Mouse (Mus musculus): ENCODE measurements around the gene Ip6k3. TPM values are rescaled to one million over a fixed set of nuclear protein-coding genes. Genes with fewer than 3 reads are reported as not detected.

Gene Ip6k3
- polyA plus RNA-seq, 1 experiment from 2014 or later: 0.25 TPM

- DNase-seq (ENCODE audit: low spot score): no peak
- 66% methylated on average over 8 of the region's 8 CpGs for WGBS
- Histone ChIP-seq H3K27me3 (ENCODE audit: control insufficient read depth, insufficient read depth, low read length) (no peaks in the 10 kb centered on the region), H3K27ac (ENCODE audit: low read depth, low read length) (no peak overlapping the region), H3K9me3 (ENCODE audit: control insufficient read depth, low read length) (no peaks in the 10 kb centered on the region), H3K4me3 (ENCODE audit: low read depth, low read length) (no peak overlapping the region), H3K36me3 (ENCODE audit: control insufficient read depth, insufficient read depth, low read length) (peaks cover 4% of the 10 kb centered on the region), H3K4me1 (ENCODE audit: control insufficient read depth, insufficient read depth, low read length) (peaks cover 16% of the 10 kb centered on the region), H3K4me2 (ENCODE audit: low read depth) (no peak overlapping the region), H3K9ac (ENCODE audit: low read length) (no peak overlapping the region)
- ATAC-seq (ENCODE audit: insufficient read depth, low FRiP score, low TSS enrichment): no peak
These were observed 47.6 kb downstream of the Ip6k3 start for GRCm38 (mm10) chr17:27119954-27120353.

DNA sequence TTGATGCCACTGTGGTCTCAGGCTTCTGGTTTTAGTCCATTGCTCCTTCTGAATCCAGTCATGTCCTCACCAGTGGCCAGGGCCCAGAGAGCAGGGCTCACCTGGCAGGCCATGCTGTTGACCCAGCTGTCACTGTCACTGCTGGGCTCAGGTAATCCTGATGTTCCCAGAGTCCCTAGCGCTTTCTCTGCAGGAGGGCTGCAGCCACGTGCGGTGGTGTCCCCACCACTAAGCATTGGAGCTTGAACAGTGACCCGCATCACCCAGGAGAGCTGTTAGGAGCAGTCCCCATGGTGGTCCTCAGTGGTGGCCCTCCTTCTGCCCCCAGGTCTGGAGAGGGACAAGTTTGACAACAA is 48.1 kb downstream of the Ip6k3 start:
- H3K4me2 ChIP-seq (ENCODE audit: low read depth): no peak overlapping the region
- no peak for DNase-seq (ENCODE audit: low spot score)
- no peaks in the 10 kb centered on the region for H3K27me3 ChIP-seq (ENCODE audit: control insufficient read depth, insufficient read depth, low read length)
- no peak overlapping the region for H3K4me3 ChIP-seq (ENCODE audit: low read depth, low read length)
- no peak overlapping the region for H3K27ac ChIP-seq (ENCODE audit: low read depth, low read length)
- H3K9ac ChIP-seq (ENCODE audit: low read length): no peak overlapping the region
- WGBS: 74% methylated on average over 4 of the region's 4 CpGs
- ATAC-seq (ENCODE audit: insufficient read depth, low FRiP score, low TSS enrichment): no peak
- H3K4me1 ChIP-seq (ENCODE audit: control insufficient read depth, insufficient read depth, low read length): peaks cover 16% of the 10 kb centered on the region
- H3K36me3 ChIP-seq (ENCODE audit: control insufficient read depth, insufficient read depth, low read length): peaks cover 4% of the 10 kb centered on the region
- no peaks in the 10 kb centered on the region for H3K9me3 ChIP-seq (ENCODE audit: control insufficient read depth, low read length)

GRCm38 (mm10) chr17:27118676-27119539 is 48.7 kb downstream of the Ip6k3 start:
- H3K9ac ChIP-seq (ENCODE audit: low read length): no peak overlapping the region
- ATAC-seq (ENCODE audit: insufficient read depth, low FRiP score, low TSS enrichment) (no peak), DNase-seq (ENCODE audit: low spot score) (no peak)
- 91% methylated on average over 25 of the region's 25 CpGs for WGBS
- H3K9me3 ChIP-seq (ENCODE audit: control insufficient read depth, low read length): no peaks in the 10 kb centered on the region
- peaks cover 16% of the 10 kb centered on the region for H3K4me1 ChIP-seq (ENCODE audit: control insufficient read depth, insufficient read depth, low read length)
- no peaks in the 10 kb centered on the region for H3K27me3 ChIP-seq (ENCODE audit: control insufficient read depth, insufficient read depth, low read length)
- H3K4me3 ChIP-seq (ENCODE audit: low read depth, low read length): no peak overlapping the region
- no peak overlapping the region for H3K27ac ChIP-seq (ENCODE audit: low read depth, low read length)
- peaks cover 4% of the 10 kb centered on the region for H3K36me3 ChIP-seq (ENCODE audit: control insufficient read depth, insufficient read depth, low read length)
- H3K4me2 ChIP-seq (ENCODE audit: low read depth): no peak overlapping the region

- ATAC-seq (ENCODE audit: insufficient read depth, low FRiP score, low TSS enrichment): no peak
- Histone ChIP-seq H3K27me3 (ENCODE audit: control insufficient read depth, insufficient read depth, low read length) (no peaks in the 10 kb centered on the region), H3K4me1 (ENCODE audit: control insufficient read depth, insufficient read depth, low read length) (no peaks in the 10 kb centered on the region), H3K27ac (ENCODE audit: low read depth, low read length) (no peak overlapping the region), H3K9ac (ENCODE audit: low read length) (no peak overlapping the region), H3K4me2 (ENCODE audit: low read depth) (no peak overlapping the region), H3K36me3 (ENCODE audit: control insufficient read depth, insufficient read depth, low read length) (no peaks in the 10 kb centered on the region), H3K9me3 (ENCODE audit: control insufficient read depth, low read length) (no peaks in the 10 kb centered on the region), H3K4me3 (ENCODE audit: low read depth, low read length) (no peak overlapping the region)
- DNase-seq (ENCODE audit: low spot score): no peak
- 92% methylated on average over 7 of the region's 7 CpGs for WGBS
These were observed 57.5 kb downstream of the Ip6k3 start for GRCm38 (mm10) chr17:27110072-27110471.

DNA sequence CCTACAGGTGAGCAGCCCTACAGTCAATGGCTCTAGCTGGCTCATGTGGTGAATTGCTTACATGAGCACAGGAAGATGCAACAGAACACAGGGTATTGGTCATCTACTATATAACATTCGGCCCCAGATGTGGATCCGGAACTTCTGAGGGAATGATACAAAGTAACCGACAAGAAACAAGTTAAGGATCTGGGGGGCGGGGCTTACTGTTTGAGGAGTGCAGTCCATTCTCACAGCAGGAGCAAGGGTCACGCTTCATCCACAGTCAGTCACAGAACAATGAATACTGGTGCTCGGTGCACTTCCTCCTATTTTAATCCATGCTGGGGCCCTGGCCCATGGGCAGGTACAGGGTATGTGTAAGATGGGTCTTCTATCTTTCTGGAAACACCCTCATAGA is 59.7 kb downstream of the Ip6k3 start:
- DNase-seq (ENCODE audit: low spot score): no peak
- no peak overlapping the region for H3K9ac ChIP-seq (ENCODE audit: low read length)
- no peaks in the 10 kb centered on the region for H3K27me3 ChIP-seq (ENCODE audit: control insufficient read depth, insufficient read depth, low read length)
- WGBS: 72% methylated on average over 6 of the region's 6 CpGs
- no peaks in the 10 kb centered on the region for H3K36me3 ChIP-seq (ENCODE audit: control insufficient read depth, insufficient read depth, low read length)
- ATAC-seq (ENCODE audit: insufficient read depth, low FRiP score, low TSS enrichment): no peak
- no peak overlapping the region for H3K4me2 ChIP-seq (ENCODE audit: low read depth)
- H3K4me1 ChIP-seq (ENCODE audit: control insufficient read depth, insufficient read depth, low read length): no peaks in the 10 kb centered on the region
- H3K9me3 ChIP-seq (ENCODE audit: control insufficient read depth, low read length): no peaks in the 10 kb centered on the region
- no peak overlapping the region for H3K4me3 ChIP-seq (ENCODE audit: low read depth, low read length)
- H3K27ac ChIP-seq (ENCODE audit: low read depth, low read length): no peak overlapping the region

DNA sequence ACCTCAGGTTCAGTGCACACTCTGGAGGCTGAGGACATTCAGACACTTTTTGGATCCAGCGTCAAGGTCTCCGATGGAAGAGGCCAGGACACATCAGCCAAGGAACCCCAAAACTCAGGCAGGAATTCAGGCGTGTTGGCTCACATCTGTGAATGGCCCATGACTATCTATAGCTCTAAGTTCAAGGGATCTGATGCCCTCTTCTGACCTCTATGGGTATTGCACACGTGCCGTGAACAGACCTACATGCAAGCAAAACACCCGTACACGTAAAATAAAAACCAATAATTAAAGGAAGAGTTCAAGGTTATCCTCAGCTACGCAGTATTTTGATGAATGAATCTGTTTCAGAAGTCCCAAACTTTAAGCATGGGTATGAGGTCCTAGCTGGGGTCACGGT is 60.9 kb downstream of the Ip6k3 start:
- Histone ChIP-seq H3K4me1 (ENCODE audit: control insufficient read depth, insufficient read depth, low read length) (no peaks in the 10 kb centered on the region), H3K9ac (ENCODE audit: low read length) (no peak overlapping the region), H3K36me3 (ENCODE audit: control insufficient read depth, insufficient read depth, low read length) (no peaks in the 10 kb centered on the region), H3K4me2 (ENCODE audit: low read depth) (no peak overlapping the region), H3K27me3 (ENCODE audit: control insufficient read depth, insufficient read depth, low read length) (no peaks in the 10 kb centered on the region), H3K27ac (ENCODE audit: low read depth, low read length) (no peak overlapping the region), H3K9me3 (ENCODE audit: control insufficient read depth, low read length) (no peaks in the 10 kb centered on the region), H3K4me3 (ENCODE audit: low read depth, low read length) (no peak overlapping the region)
- WGBS: 88% methylated on average over 9 of the region's 9 CpGs
- ATAC-seq (ENCODE audit: insufficient read depth, low FRiP score, low TSS enrichment): no peak
- peak; percentile 48 for DNase-seq (ENCODE audit: low spot score)

- H3K27me3 ChIP-seq (ENCODE audit: control insufficient read depth, insufficient read depth, low read length): no peaks in the 10 kb centered on the region
- H3K36me3 ChIP-seq (ENCODE audit: control insufficient read depth, insufficient read depth, low read length): no peaks in the 10 kb centered on the region
- ATAC-seq (ENCODE audit: insufficient read depth, low FRiP score, low TSS enrichment): no peak
- H3K4me3 ChIP-seq (ENCODE audit: low read depth, low read length): no peak overlapping the region
- no peak overlapping the region for H3K4me2 ChIP-seq (ENCODE audit: low read depth)
- no peak overlapping the region for H3K9ac ChIP-seq (ENCODE audit: low read length)
- no peaks in the 10 kb centered on the region for H3K9me3 ChIP-seq (ENCODE audit: control insufficient read depth, low read length)
- DNase-seq (ENCODE audit: low spot score): no peak
- no peaks in the 10 kb centered on the region for H3K4me1 ChIP-seq (ENCODE audit: control insufficient read depth, insufficient read depth, low read length)
- WGBS: 69% methylated on average over 18 of the region's 18 CpGs
- H3K27ac ChIP-seq (ENCODE audit: low read depth, low read length): no peak overlapping the region
These were observed 61.7 kb downstream of the Ip6k3 start for GRCm38 (mm10) chr17:27105698-27106470.

DNA sequence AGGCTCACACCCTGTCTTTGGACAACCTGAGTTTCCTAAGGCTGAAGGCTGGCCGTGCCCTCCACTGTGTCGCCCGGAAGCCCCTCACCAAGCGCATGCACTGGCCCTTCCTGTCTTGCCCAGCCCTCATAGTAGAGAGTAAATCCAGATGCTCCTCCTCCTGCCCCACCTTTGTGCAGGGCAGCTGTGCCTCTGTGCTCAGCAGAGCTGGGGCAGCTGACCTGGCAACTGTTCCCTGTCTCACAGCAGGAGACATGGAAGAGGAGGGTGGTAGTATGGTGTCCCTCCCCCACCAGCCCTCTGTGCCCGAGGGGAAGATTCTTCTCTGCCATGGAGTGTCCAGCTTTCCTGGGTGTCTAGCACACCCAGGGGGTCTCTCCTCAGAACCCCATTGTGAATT is 65.9 kb downstream of the Ip6k3 start:
- no peak overlapping the region for H3K9ac ChIP-seq (ENCODE audit: low read length)
- no peaks in the 10 kb centered on the region for H3K27me3 ChIP-seq (ENCODE audit: control insufficient read depth, insufficient read depth, low read length)
- WGBS: 78% methylated on average over 5 of the region's 5 CpGs
- H3K9me3 ChIP-seq (ENCODE audit: control insufficient read depth, low read length): no peaks in the 10 kb centered on the region
- ATAC-seq (ENCODE audit: insufficient read depth, low FRiP score, low TSS enrichment) (no peak), DNase-seq (ENCODE audit: low spot score) (no peak)
- no peak overlapping the region for H3K27ac ChIP-seq (ENCODE audit: low read depth, low read length)
- H3K36me3 ChIP-seq (ENCODE audit: control insufficient read depth, insufficient read depth, low read length): no peaks in the 10 kb centered on the region
- no peaks in the 10 kb centered on the region for H3K4me1 ChIP-seq (ENCODE audit: control insufficient read depth, insufficient read depth, low read length)
- H3K4me3 ChIP-seq (ENCODE audit: low read depth, low read length): no peak overlapping the region
- no peak overlapping the region for H3K4me2 ChIP-seq (ENCODE audit: low read depth)

GRCm38 (mm10) chr17:27095690-27096089 is 71.9 kb downstream of the Ip6k3 start:
- peak; percentile 44 for DNase-seq (ENCODE audit: low spot score)
- H3K9ac ChIP-seq (ENCODE audit: low read length): no peak overlapping the region
- no peak for ATAC-seq (ENCODE audit: insufficient read depth, low FRiP score, low TSS enrichment)
- 43% methylated on average over 13 of the region's 13 CpGs for WGBS
- H3K4me3 ChIP-seq (ENCODE audit: low read depth, low read length): no peak overlapping the region
- no peaks in the 10 kb centered on the region for H3K36me3 ChIP-seq (ENCODE audit: control insufficient read depth, insufficient read depth, low read length)
- no peak overlapping the region for H3K4me2 ChIP-seq (ENCODE audit: low read depth)
- H3K27me3 ChIP-seq (ENCODE audit: control insufficient read depth, insufficient read depth, low read length): no peaks in the 10 kb centered on the region
- H3K9me3 ChIP-seq (ENCODE audit: control insufficient read depth, low read length): no peaks in the 10 kb centered on the region
- H3K27ac ChIP-seq (ENCODE audit: low read depth, low read length): no peak overlapping the region
- no peaks in the 10 kb centered on the region for H3K4me1 ChIP-seq (ENCODE audit: control insufficient read depth, insufficient read depth, low read length)

All from neural tube, embryonic 11.5 days (tissue).